Mouse (Mus musculus) c-Kit-positive CD71-negative TER-119-negative erythroid progenitor cells, embryonic 14.5 days (primary cell): ENCODE results near the gene Mrpl22.
"Not testable (repeated sequence)": the region's sequence is repeated elsewhere in the genome, so short reads cannot be mapped to it uniquely, and the experiment has no call there.

Source experiments
- DNase-seq: peaks from one replicate; pipeline ENCODE4 v3.0.0-alpha.2; 2013; ENCODE audit warnings: low read depth

Mrpl22 gene

GRCm38 (mm10) chr11:58228021-58228420 lies 56.6 kb downstream of the Mrpl22 start:
- DNase-seq, result not testable (repeated sequence)
